Mouse (Mus musculus) midbrain, embryonic 11.5 days (tissue): ENCODE results near the gene 4931428L18Rik. TPM values are rescaled to one million over a fixed set of nuclear protein-coding genes. Genes with fewer than 3 reads are reported as not detected.

Experiments
- ATAC-seq: fragments of 200-750 bp; cut with Nextera tagmentation; 2 replicates; pipeline ENCODE4 v1.8.0; 2017; ENCODE audit warnings: moderate TSS enrichment, moderate library complexity; ENCODE audit not compliant: low FRiP score
- DNase-seq: peaks from one replicate; pipeline ENCODE4 v3.0.0; 2015; ENCODE audit warnings: low spot score; ENCODE audit errors: missing footprints
- H3K27ac ChIP-seq: fragments of 300-500 bp; sonication (generic); 2 replicates; pipeline ENCODE4 v1.5.1; 2014; ENCODE audit warnings: low read depth, low read length
- H3K27me3 ChIP-seq: fragments of 300-500 bp; sonication (generic); 2 replicates; pipeline ENCODE4 v1.6.1; 2014; ENCODE audit warnings: mild to moderate bottlenecking, low read length, moderate library complexity, mixed read lengths; ENCODE audit not compliant: control insufficient read depth, insufficient read depth
- H3K36me3 ChIP-seq: fragments of 300-500 bp; sonication (generic); 2 replicates; pipeline ENCODE4 v1.6.1; 2014; ENCODE audit warnings: mild to moderate bottlenecking, low read length, moderate library complexity, mixed read lengths; ENCODE audit not compliant: control insufficient read depth, insufficient read depth
- H3K4me1 ChIP-seq: fragments of 300-500 bp; sonication (generic); 2 replicates; pipeline ENCODE4 v1.6.1; 2014; ENCODE audit warnings: low read length; ENCODE audit not compliant: control insufficient read depth, insufficient read depth
- H3K4me2 ChIP-seq: fragments of 300-500 bp; sonication (generic); 2 replicates; pipeline ENCODE4 v1.6.1; 2014; ENCODE audit warnings: mild to moderate bottlenecking, moderate library complexity
- H3K4me3 ChIP-seq: fragments of 300-500 bp; sonication (generic); 2 replicates; pipeline ENCODE4 v1.5.1; 2014; ENCODE audit warnings: low read depth, low read length
- H3K9ac ChIP-seq: fragments of 300-500 bp; sonication (generic); 2 replicates; pipeline ENCODE4 v1.6.1; 2014; ENCODE audit warnings: low read length
- H3K9me3 ChIP-seq: fragments of 300-500 bp; sonication (generic); 2 replicates; pipeline ENCODE4 v1.6.1; 2016; ENCODE audit warnings: low read length; ENCODE audit not compliant: control insufficient read depth
- WGBS: fragments of 180-500 bp; shearing (Covaris S2); extraction: QIAGEN DNeasy Blood & Tissue Kit; methylation state at CpG from one replicate; pipeline ENCODE4 v1.1.7; 2014; 5-methylcytosine and 5-hydroxymethylcytosine counted together
- polyA plus RNA-seq: library from polyadenylated mRNA; unstranded; fragments of >200 nt; fragmentation: Nextera tagmentation; extraction: Ambion mirVana; gene quantifications from 2 replicates; pipeline ENCODE4 v1.2.1, GENCODE M21; 2014

Gene 4931428L18Rik
- polyA plus RNA-seq, 1 experiment from 2014 or later = not detected

DNA sequence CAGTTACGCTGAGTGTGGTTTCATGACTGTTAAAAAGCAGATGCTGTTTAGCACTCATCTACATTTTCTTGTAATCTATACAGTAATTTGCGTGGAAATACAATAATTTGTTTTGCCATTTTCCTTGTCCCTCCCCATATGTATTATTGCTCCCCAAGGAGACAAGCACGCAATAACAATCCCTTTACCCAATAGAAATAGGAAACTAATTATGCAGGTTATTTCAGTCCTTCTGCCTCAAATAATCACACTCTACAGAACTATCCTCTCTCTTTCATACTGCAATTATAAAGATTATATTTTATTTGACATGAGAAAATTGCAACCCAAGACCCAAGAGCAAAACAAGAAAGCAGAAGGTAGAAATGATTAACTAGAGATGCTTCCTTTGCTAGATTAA, 25.5 kb downstream of the 4931428L18Rik start:
- WGBS = 92% methylated on average over 3 of the region's 3 CpGs

DNA sequence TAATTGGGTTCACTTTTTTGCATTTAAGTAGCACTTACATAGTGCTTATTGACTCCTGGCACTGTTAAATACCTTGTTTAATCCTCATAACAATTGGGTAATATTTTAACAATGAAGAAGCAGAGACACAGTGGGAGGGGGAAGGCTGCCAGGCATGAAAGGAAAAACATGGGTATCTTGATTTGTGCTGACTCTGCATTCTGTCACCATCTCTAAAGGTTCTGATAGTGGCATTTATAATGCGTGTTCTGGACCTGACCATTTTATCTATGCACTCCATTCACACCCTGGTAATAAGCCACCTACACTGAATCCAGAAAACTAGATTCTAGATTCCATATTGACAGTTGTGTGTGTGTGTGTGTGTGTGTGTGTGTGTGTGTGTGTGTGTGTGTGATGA, 26.9 kb downstream of the 4931428L18Rik start:
- H3K4me2 ChIP-seq = no peak overlapping the region
- ATAC-seq (no peak), DNase-seq (no peak)
- no peak overlapping the region for H3K4me3 ChIP-seq
- no peak overlapping the region for H3K27ac ChIP-seq
- no peak overlapping the region for H3K9ac ChIP-seq
- H3K4me1 ChIP-seq = no peaks in the 10 kb centered on the region
- H3K9me3 ChIP-seq = no peaks in the 10 kb centered on the region
- no peaks in the 10 kb centered on the region for H3K36me3 ChIP-seq
- WGBS = 81% methylated on average over 1 of the region's 1 CpGs
- H3K27me3 ChIP-seq = no peaks in the 10 kb centered on the region

More for the DNA sequence above, 25.5 kb downstream of the 4931428L18Rik start:
- no peak overlapping the region for H3K4me3 ChIP-seq
- H3K9me3 ChIP-seq = no peaks in the 10 kb centered on the region
- no peaks in the 10 kb centered on the region for H3K4me1 ChIP-seq
- no peak overlapping the region for H3K4me2 ChIP-seq
- no peak for ATAC-seq
- no peaks in the 10 kb centered on the region for H3K27me3 ChIP-seq
- no peak overlapping the region for H3K9ac ChIP-seq
- no peak overlapping the region for H3K27ac ChIP-seq
- no peaks in the 10 kb centered on the region for H3K36me3 ChIP-seq
- DNase-seq = no peak

- DNase-seq (no peak), ATAC-seq (no peak)
- 85% methylated on average over 10 of the region's 10 CpGs for WGBS
- Histone ChIP-seq H3K4me3 (no peak overlapping the region), H3K9me3 (no peaks in the 10 kb centered on the region), H3K36me3 (no peaks in the 10 kb centered on the region), H3K4me1 (no peaks in the 10 kb centered on the region), H3K27ac (no peak overlapping the region), H3K9ac (no peak overlapping the region), H3K27me3 (no peaks in the 10 kb centered on the region), H3K4me2 (no peak overlapping the region)
These were observed 32.1 kb downstream of the 4931428L18Rik start for GRCm38 (mm10) chr1:31190237-31190866.

DNA sequence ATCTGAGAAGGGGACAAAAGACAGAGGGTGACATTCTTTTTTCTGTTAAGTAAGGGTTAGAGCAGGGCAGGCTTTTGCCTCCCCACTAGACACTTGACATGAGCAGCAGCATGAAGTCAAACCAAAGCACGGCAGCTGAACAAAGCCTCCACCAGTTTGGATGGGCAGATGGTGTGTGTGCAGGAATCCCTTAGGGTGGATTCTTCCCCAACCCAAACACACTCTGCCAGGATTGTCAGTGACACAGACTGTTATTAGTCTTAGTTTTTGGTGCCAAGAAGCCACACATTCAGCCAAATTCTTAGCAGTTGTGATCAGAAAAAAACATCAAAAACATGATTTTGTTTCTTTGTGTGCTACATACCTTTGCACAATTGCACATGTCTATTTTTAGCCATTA, 44.2 kb downstream of the 4931428L18Rik start:
- Histone ChIP-seq H3K27ac (no peak overlapping the region), H3K4me1 (no peaks in the 10 kb centered on the region), H3K9me3 (no peaks in the 10 kb centered on the region), H3K9ac (no peak overlapping the region), H3K4me2 (no peak overlapping the region), H3K4me3 (no peak overlapping the region), H3K36me3 (no peaks in the 10 kb centered on the region), H3K27me3 (no peaks in the 10 kb centered on the region)
- ATAC-seq (no peak), DNase-seq (no peak)
- WGBS = 32% methylated on average over 1 of the region's 1 CpGs

- Histone ChIP-seq H3K9ac (no peak within 1 kb of the TSS), H3K4me3 (no peak within 1 kb of the TSS), H3K27me3 (no peaks in the 10 kb centered on the region), H3K9me3 (no peaks in the 10 kb centered on the region), H3K27ac (no peak within 1 kb of the TSS), H3K4me2 (no peak within 1 kb of the TSS), H3K36me3 (no peaks in the 10 kb centered on the region), H3K4me1 (no peaks in the 10 kb centered on the region)
- WGBS = 80% methylated on average over 5 of the region's 5 CpGs
- ATAC-seq = no peak
- no peak for DNase-seq
These were observed 46.4 kb downstream of the 4931428L18Rik start, which contains the start of gene Lgsn for GRCm38 (mm10) chr1:31176101-31176500. Lgsn (plus strand) TSS chr1:31176401.

GRCm38 (mm10) chr1:31175401-31175800, 47.1 kb downstream of the 4931428L18Rik start:
- no peaks in the 10 kb centered on the region for H3K36me3 ChIP-seq
- DNase-seq (no peak), ATAC-seq (no peak)
- 77% methylated on average over 3 of the region's 3 CpGs for WGBS
- no peak overlapping the region for H3K27ac ChIP-seq
- H3K9me3 ChIP-seq = no peaks in the 10 kb centered on the region
- no peak overlapping the region for H3K9ac ChIP-seq
- no peak overlapping the region for H3K4me3 ChIP-seq
- H3K27me3 ChIP-seq = no peaks in the 10 kb centered on the region
- H3K4me2 ChIP-seq = no peak overlapping the region
- H3K4me1 ChIP-seq = no peaks in the 10 kb centered on the region

DNA sequence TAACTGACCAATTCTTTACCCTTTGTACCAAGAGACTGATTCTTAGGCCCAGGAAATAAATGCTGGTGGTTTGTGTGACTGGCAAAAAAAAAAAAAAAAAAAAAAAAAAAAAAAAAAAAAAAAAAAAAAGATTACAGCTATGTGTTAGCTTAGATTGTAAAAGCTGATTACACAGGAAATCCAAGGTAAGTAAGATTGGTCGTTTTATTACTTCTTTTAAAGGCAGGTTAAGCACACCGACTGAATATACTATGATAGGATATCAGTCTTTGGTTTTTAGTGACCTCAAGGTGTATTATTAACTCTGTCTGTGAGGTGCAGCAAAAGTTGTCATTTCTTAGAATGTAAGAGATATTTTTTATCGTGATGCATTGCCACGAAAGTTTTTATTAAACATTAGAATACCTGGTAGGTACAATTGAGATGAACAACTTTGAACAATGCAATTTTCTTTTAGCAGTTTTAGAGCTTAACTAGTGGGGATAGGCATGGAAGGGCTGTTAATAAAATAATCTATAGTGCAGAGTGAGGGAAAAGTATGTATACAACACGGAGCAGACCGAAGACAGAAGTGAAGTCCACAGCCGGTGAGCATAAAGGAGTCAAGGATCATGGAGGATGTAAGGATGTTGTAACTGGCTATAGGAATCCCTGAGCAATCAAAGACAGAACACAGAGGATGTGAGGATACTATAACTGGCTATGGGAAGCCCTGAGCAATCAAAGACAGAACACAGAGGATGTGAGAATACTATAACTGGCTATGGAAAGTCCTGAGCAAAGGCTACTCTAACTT, 57.0 kb downstream of the 4931428L18Rik start:
- Histone ChIP-seq H3K27ac (no peak overlapping the region), H3K27me3 (no peaks in the 10 kb centered on the region), H3K36me3 (no peaks in the 10 kb centered on the region), H3K9me3 (no peaks in the 10 kb centered on the region), H3K4me3 (no peak overlapping the region), H3K4me1 (no peaks in the 10 kb centered on the region), H3K4me2 (no peak overlapping the region), H3K9ac (no peak overlapping the region)
- DNase-seq (no peak), ATAC-seq (no peak)
- WGBS = 84% methylated on average over 7 of the region's 7 CpGs

DNA sequence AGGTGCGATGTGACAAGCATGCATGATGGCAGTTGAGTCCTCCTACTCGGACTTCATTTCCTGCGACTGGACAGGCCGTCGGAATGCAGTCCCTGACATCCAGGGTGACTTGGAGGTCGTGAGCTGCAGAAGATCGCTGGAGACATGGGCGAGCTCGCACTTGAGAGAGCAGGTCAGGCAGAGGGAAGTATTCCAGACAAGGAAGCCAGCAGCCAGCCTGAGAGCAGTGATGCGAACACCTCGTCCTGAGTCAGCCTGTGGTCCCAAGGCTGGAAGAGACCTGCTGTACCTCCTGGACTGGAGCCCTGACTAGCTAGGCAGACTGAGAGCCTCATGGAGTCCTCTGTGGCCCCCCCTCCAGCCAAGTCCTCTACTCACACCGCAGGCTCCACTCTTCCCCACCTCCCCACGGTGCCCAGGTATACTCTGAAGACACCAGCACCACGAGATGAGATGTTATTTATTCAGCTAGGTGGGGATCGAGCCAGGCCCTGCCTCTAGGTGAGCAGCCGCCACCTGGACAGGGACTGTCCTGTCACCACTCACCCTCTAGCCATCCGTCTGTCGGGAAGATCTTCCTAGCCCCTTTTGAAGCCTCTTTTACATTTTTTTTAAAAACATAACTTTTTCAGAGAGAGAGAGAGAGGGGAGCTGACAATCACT, 57.8 kb downstream of the 4931428L18Rik start:
- WGBS = 93% methylated on average over 18 of the region's 18 CpGs

DNA sequence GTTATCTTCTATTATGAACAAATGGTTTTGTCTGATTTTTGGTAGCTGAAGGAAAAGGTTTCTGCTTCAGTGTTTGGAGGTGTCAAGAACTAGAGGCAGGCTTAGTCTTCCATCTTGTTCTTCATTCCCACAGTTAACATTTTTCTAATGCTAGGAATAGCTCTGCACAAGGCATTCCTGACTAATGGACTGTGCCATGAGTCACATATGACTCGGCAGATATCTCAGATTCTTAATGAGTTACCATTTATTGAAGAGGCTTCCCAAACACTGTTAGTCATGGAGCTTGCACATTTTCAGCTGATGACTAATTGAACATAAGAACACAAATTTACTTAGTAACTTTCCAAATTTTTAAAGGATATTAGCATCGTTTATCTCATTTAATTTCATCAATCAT, 65.6 kb downstream of the 4931428L18Rik start:
- Histone ChIP-seq H3K9me3 (no peaks in the 10 kb centered on the region), H3K27ac (no peak overlapping the region), H3K36me3 (no peaks in the 10 kb centered on the region), H3K4me1 (no peaks in the 10 kb centered on the region), H3K27me3 (no peaks in the 10 kb centered on the region), H3K4me2 (no peak overlapping the region), H3K4me3 (no peak overlapping the region), H3K9ac (no peak overlapping the region)
- DNase-seq = no peak
- WGBS = 81% methylated on average over 2 of the region's 2 CpGs
- ATAC-seq = no peak

More for the DNA sequence above, 57.8 kb downstream of the 4931428L18Rik start:
- Histone ChIP-seq H3K9ac (no peak overlapping the region), H3K4me2 (no peak overlapping the region), H3K27me3 (no peaks in the 10 kb centered on the region), H3K36me3 (no peaks in the 10 kb centered on the region), H3K4me1 (no peaks in the 10 kb centered on the region), H3K4me3 (no peak overlapping the region), H3K9me3 (no peaks in the 10 kb centered on the region), H3K27ac (no peak overlapping the region)
- no peak for DNase-seq
- ATAC-seq = no peak
